Mouse (Mus musculus) megakaryocyte progenitor cell, adult 5-6 weeks (primary cell): ENCODE data around the gene Slc17a2. TPM values are rescaled to one million over a fixed set of nuclear protein-coding genes. Genes with fewer than 3 reads are reported as not detected.

Source experiments
- ATAC-seq: replicated peaks from 2 replicates; pipeline ENCODE4 v1.8.0; 2016; ENCODE audit warnings: mild to moderate bottlenecking, moderate TSS enrichment, inconsistent platforms; ENCODE audit not compliant: poor library complexity
- total RNA-seq, 2 experiments: library from RNA; stranded (forward) in 1 of 2; stranded (reverse) in 1 of 2; fragments of 157-497, 149-512 nt in 1 of 2; fragments of 200-1000 nt in 1 of 2; gene quantifications; 2 replicates each; pipeline versions ENCODE4 v1.2.3 to v1.2.4; 2015 to 2017

The Slc17a2 gene
- total RNA-seq, 2 experiments from 2014 or later: not detected

DNA sequence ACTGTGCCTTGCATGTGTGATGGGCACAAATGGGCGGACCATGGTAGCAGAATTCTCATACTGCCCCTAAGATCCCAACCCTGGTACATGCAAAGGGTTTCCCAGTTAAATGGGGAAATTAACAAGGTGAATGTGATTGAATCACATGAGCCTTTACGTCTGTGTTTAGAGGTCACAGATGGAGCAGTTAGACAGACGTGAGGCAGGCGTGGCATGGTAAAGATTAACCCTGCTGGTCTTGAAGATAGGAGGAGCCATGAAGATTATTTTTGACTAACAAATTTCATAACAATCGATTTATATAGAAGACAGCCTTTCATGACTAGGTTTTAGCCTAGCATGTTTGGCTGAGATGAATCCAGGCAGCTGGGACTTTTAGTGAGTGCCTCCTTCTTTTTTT, 66.3 kb downstream of the Slc17a2 start:
- ATAC-seq: 0 out of 2 replicates have a peak, but pooled peaks have one; percentile 23

Other genes with a start within 250 kb of the Slc17a2 start
- 98.5 and 110 TPM in 2 replicates for gene Hist1h3e, start 244.6 kb upstream of the Slc17a2 start, total RNA-seq (2015)
- 286 and 398 TPM in 2 replicates for gene Hist1h3e, start 244.6 kb upstream of the Slc17a2 start, total RNA-seq (2017)
- gene Hist1h2ae, start 235.8 kb upstream of the Slc17a2 start, total RNA-seq (2015): 5.3 and 9.4 TPM in 2 replicates
- 249 and 287 TPM in 2 replicates for gene Hist1h2ae, start 235.8 kb upstream of the Slc17a2 start, total RNA-seq (2017)
- 285 and 322 TPM in 2 replicates for gene Hist1h2bg, start 235.6 kb upstream of the Slc17a2 start, total RNA-seq (2015)
- 1,174 and 1,244 TPM in 2 replicates for gene Hist1h2bg, start 235.6 kb upstream of the Slc17a2 start, total RNA-seq (2017)
- gene Hist1h2bf, start 232.8 kb upstream of the Slc17a2 start, total RNA-seq (2015): 321 and 327 TPM in 2 replicates
- 466 and 575 TPM in 2 replicates for gene Hist1h2bf, start 232.8 kb upstream of the Slc17a2 start, total RNA-seq (2017)
- gene Hist1h2ad, start 232.6 kb upstream of the Slc17a2 start, total RNA-seq (2015): 1.9 and 3.4 TPM in 2 replicates
- gene Hist1h2ad, start 232.6 kb upstream of the Slc17a2 start, total RNA-seq (2017): 229 and 1,060 TPM in 2 replicates
- 105 and 131 TPM in 2 replicates for gene Hist1h3d, start 231.2 kb upstream of the Slc17a2 start, total RNA-seq (2015)
- 118 and 137 TPM in 2 replicates for gene Hist1h3d, start 231.2 kb upstream of the Slc17a2 start, total RNA-seq (2017)
- gene Hist1h4d, start 225.4 kb upstream of the Slc17a2 start, total RNA-seq (2015): 492 and 526 TPM in 2 replicates
- gene Hist1h4d, start 225.4 kb upstream of the Slc17a2 start, total RNA-seq (2017): 951 and 1,054 TPM in 2 replicates
- gene Hist1h2be, start 185.9 kb upstream of the Slc17a2 start, total RNA-seq (2015): 7.7 and 11.7 TPM in 2 replicates
- gene Hist1h2be, start 185.9 kb upstream of the Slc17a2 start, total RNA-seq (2017): 85.8 and 90.5 TPM in 2 replicates
- 297 TPM in 2 replicates for gene Hist1h1e, start 184.4 kb upstream of the Slc17a2 start, total RNA-seq (2015)
- gene Hist1h1e, start 184.4 kb upstream of the Slc17a2 start, total RNA-seq (2017): 260 and 272 TPM in 2 replicates
- 17.1 and 19.7 TPM in 2 replicates for gene Hist1h2ac, start 123.0 kb upstream of the Slc17a2 start, total RNA-seq (2015)
- 101 and 110 TPM in 2 replicates for gene Hist1h2ac, start 123.0 kb upstream of the Slc17a2 start, total RNA-seq (2017)
- gene Hist1h2bc, start 122.8 kb upstream of the Slc17a2 start, total RNA-seq (2015): 36.2 and 54.1 TPM in 2 replicates
- gene Hist1h2bc, start 122.8 kb upstream of the Slc17a2 start, total RNA-seq (2017): 196 and 235 TPM in 2 replicates
- not detected in 2 replicates for gene Hist1h1t, start 111.2 kb upstream of the Slc17a2 start, total RNA-seq (2015)
- 0.29 TPM in 1 of 2 replicates, not detected in the other for gene Hist1h1t, start 111.2 kb upstream of the Slc17a2 start, total RNA-seq (2017)
- 45.1 and 51.9 TPM in 2 replicates for gene Hist1h4c, start 108.5 kb upstream of the Slc17a2 start, total RNA-seq (2015)
- 238 and 311 TPM in 2 replicates for gene Hist1h4c, start 108.5 kb upstream of the Slc17a2 start, total RNA-seq (2017)
- gene Hfe, start 96.1 kb upstream of the Slc17a2 start, total RNA-seq (2015): 15.9 and 16.6 TPM in 2 replicates
- gene Hfe, start 96.1 kb upstream of the Slc17a2 start, total RNA-seq (2017): 6.0 and 8.7 TPM in 2 replicates
- 103 and 110 TPM in 2 replicates for gene Hist1h1c, start 68.2 kb upstream of the Slc17a2 start, total RNA-seq (2015)
- 686 and 791 TPM in 2 replicates for gene Hist1h1c, start 68.2 kb upstream of the Slc17a2 start, total RNA-seq (2017)
- gene Hist1h3c, start 61.4 kb upstream of the Slc17a2 start, total RNA-seq (2015): 88.8 and 93.1 TPM in 2 replicates
- 555 and 756 TPM in 2 replicates for gene Hist1h3c, start 61.4 kb upstream of the Slc17a2 start, total RNA-seq (2017)
- 232 TPM in 2 replicates for gene Hist1h2bb, start 60.3 kb upstream of the Slc17a2 start, total RNA-seq (2015)
- gene Hist1h2bb, start 60.3 kb upstream of the Slc17a2 start, total RNA-seq (2017): 3,020 and 3,268 TPM in 2 replicates
- gene Hist1h2ab, start 55.9 kb upstream of the Slc17a2 start, total RNA-seq (2015): 28.1 and 45.4 TPM in 2 replicates
- 2,397 and 3,405 TPM in 2 replicates for gene Hist1h2ab, start 55.9 kb upstream of the Slc17a2 start, total RNA-seq (2017)
- gene Hist1h3b, start 54.7 kb upstream of the Slc17a2 start, total RNA-seq (2015): 332 and 371 TPM in 2 replicates
- gene Hist1h3b, start 54.7 kb upstream of the Slc17a2 start, total RNA-seq (2017): 579 and 647 TPM in 2 replicates
- gene Hist1h4b, start 50.0 kb upstream of the Slc17a2 start, total RNA-seq (2015): 33.6 and 56.1 TPM in 2 replicates
- gene Hist1h4b, start 50.0 kb upstream of the Slc17a2 start, total RNA-seq (2017): 548 and 759 TPM in 2 replicates
- 39.5 and 40.4 TPM in 2 replicates for gene Hist1h4a, start 45.8 kb upstream of the Slc17a2 start, total RNA-seq (2015)
- 492 and 698 TPM in 2 replicates for gene Hist1h4a, start 45.8 kb upstream of the Slc17a2 start, total RNA-seq (2017)
- gene Hist1h3a, start 44.6 kb upstream of the Slc17a2 start, total RNA-seq (2015): 47.7 and 63.0 TPM in 2 replicates
- 393 and 612 TPM in 2 replicates for gene Hist1h3a, start 44.6 kb upstream of the Slc17a2 start, total RNA-seq (2017)
- 151 and 174 TPM in 2 replicates for gene Hist1h1a, start 43.3 kb upstream of the Slc17a2 start, total RNA-seq (2015)
- 2,111 and 2,271 TPM in 2 replicates for gene Hist1h1a, start 43.3 kb upstream of the Slc17a2 start, total RNA-seq (2017)
- gene Trim38, start 37.1 kb upstream of the Slc17a2 start, total RNA-seq (2015): not detected in 2 replicates
- gene Trim38, start 37.1 kb upstream of the Slc17a2 start, total RNA-seq (2017): 0.42 TPM in 1 of 2 replicates, not detected in the other
- 0.39 TPM in 1 of 2 replicates, not detected in the other for gene Slc17a3, start 32.4 kb downstream of the Slc17a2 start, total RNA-seq (2015)
- 0.10 TPM in 1 of 2 replicates, not detected in the other for gene Slc17a3, start 32.4 kb downstream of the Slc17a2 start, total RNA-seq (2017)
- gene Slc17a1, start 60.8 kb downstream of the Slc17a2 start, total RNA-seq (2015): not detected in 2 replicates
- not detected in 2 replicates for gene Slc17a1, start 60.8 kb downstream of the Slc17a2 start, total RNA-seq (2017)
- gene Slc17a4, start 108.0 kb downstream of the Slc17a2 start, total RNA-seq (2015): not detected in 2 replicates
- gene Slc17a4, start 108.0 kb downstream of the Slc17a2 start, total RNA-seq (2017): 0.33 TPM in 1 of 2 replicates, not detected in the other
- gene Hist1h2ba, start 127.2 kb downstream of the Slc17a2 start, total RNA-seq (2015): not detected in 2 replicates
- gene Hist1h2ba, start 127.2 kb downstream of the Slc17a2 start, total RNA-seq (2017): not detected in 2 replicates
- gene Hist1h2aa, start 127.5 kb downstream of the Slc17a2 start, total RNA-seq (2015): not detected in 2 replicates
- not detected in 2 replicates for gene Hist1h2aa, start 127.5 kb downstream of the Slc17a2 start, total RNA-seq (2017)
- gene Scgn, start 184.2 kb downstream of the Slc17a2 start, total RNA-seq (2015): not detected in 2 replicates
- not detected in 2 replicates for gene Scgn, start 184.2 kb downstream of the Slc17a2 start, total RNA-seq (2017)